Mouse (Mus musculus): ENCODE data around the gene C2cd6.

Gene C2cd6

DNA sequence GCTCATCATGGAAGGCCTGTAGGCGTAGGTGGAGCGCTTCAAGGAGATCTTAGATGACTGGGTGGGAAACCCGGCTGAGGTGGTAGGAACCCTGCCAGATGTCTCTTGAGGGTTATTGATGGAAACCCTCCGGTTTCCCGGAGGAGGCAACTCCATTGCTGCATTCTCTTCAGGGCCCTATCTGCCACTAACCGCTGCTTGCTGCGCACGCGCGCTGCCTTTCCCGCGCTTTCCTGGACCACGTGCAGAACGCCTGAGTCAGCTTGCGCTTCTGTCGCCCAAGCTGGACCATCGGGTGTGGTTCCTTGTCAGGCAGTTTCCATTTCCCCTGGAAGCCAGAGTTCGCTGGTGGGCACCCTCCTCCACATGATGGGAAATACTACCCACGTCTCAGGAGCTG lies at the start of gene C2cd6:
TSS of gene C2cd6 (minus strand) at position 196 of the 400 bp plus-strand sequence.
- DNase-seq (ENCODE audit: low read depth, low spot score) = no peak

DNA sequence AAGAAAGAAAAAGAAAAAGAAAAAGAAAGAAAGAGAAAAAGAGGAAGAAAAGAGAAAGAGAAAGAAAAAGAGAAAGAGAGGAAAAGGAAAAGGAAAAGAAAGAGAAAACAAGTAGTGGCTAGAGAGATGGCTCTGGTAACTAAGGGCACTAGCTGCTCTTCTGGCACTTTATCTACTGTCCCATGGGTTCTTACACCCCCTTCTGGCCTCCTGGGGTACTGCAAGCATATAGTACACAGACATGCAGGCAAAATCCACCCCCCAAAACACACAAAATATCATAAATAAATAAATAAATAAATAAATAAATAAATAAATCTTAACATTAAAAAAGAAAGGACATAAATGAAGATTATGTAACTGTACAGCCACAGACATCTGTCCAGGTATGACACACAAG lies 48.1 kb upstream of the C2cd6 start:
- peak; percentile 82 for DNase-seq (ENCODE audit: low read depth, low spot score)

DNA sequence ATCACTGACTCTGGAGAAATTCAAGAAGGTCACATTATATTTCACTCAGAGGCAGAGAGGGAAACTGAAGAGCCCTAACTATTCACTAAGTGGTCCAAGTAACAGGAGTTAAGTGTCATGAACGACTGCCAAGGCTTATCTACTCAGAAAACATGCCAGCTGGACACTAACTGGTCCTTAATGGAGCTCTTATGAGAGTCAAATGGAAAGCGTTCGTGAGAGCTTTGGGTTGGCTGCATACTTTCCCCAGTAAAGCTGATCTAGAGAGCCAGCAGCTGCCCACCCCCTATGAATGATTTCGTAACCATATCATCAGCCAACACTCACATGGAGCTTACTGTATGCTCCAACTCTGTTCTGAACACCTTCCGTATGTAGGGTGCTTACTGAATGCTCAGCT lies 39.7 kb upstream of the C2cd6 start:
- no peak for DNase-seq (ENCODE audit: low read depth, low spot score)

DNA sequence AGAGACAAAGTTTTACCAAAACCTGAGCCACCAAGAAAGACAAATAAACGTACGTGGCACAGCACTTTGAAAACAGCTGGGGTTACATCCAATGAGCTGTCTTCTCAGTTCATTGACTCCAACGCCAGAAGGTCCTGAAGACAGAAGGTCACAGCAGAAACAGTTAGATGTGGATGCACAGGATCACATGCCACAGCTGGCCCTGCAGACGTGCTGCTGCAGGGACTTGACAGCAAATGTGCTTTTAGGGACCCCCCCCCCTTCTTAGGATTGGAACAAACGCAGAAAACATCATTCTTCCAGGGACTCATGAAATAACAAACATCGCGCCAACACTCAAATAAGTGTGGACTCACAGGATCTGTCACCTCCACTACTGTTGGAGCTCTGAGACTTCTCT lies 34.2 kb upstream of the C2cd6 start:
- no peak for DNase-seq (ENCODE audit: low read depth, low spot score)

DNA sequence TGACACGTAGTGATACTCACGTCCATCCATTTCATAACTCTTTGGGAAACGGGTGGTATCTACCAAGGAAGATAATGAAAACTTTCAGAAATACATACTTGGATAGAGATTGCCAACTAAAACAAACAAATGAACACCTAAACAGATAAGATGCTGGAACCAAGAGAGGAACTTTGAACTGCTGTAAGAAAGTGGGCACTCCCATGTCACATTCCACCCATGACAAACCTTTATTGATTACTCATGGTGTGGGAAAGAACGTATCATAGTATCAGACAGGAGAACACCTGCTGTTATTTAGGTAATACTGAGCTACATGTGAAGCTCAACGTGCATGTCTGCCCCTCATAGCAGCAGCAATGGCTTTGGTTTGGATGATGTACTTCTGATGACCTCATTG lies 30.9 kb upstream of the C2cd6 start:
- no peak for DNase-seq (ENCODE audit: low read depth, low spot score)

DNA sequence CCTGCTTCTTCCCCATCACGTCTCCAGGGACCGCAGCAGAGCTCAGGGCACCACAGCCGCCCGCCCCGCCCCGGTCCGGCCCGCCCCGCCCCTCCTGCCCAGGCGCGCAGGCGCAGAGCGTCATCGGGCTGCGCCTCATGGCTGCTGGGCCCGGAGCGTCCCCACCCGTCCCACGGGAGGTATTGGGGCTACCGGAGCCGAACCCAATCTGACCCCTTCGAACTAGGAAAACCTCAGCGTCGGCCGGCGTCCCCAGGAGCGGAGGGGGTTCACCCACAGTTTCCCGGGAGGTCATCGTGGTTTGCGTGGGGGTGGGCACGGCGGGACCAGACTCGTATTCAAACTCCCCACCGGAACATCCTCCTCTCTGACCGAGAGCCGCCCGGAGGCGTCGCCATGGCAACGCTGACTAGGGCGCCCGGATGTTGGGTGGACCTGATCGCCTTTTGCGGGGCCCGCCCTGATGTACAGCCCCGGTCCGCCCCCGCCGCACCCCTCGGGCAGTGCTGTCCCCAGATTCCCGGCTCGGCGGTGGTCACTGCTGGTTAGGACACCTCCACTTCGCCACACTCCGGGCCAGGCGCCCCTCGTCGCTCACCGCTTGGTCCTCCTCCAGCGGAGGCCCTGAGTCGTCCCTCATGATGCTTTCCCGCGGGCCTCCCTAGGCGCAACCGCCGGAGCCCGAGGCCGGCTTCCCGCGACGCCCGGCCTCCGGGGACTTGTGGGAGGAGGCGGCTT lies 25.2 kb upstream of the C2cd6 start, which contains the start of gene Tmem237:
TSS of gene Tmem237 (minus strand) at position 689 of the 738 bp plus-strand sequence.
- DNase-seq (ENCODE audit: low read depth, low spot score) = peak; percentile 91

DNA sequence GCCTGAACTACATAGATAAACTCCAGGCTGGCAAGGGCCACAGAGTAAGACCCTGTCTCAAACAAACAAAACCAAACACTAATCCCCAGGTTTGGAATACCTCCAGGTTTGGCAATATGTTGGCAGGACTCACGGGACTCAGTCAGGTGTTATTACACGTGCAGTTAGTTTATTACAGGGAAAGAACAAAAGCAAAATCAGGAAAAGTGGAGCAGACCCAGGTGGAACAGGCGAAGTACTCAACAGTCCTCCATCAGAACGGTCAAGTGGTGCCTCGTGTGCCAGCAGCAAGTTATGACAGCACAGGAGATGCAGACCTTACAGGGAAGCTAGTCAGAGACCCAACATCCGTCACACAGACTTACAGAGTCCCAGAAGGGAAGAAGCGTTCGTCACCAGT lies 15.8 kb upstream of the C2cd6 start:
- no peak for DNase-seq (ENCODE audit: low read depth, low spot score)

DNA sequence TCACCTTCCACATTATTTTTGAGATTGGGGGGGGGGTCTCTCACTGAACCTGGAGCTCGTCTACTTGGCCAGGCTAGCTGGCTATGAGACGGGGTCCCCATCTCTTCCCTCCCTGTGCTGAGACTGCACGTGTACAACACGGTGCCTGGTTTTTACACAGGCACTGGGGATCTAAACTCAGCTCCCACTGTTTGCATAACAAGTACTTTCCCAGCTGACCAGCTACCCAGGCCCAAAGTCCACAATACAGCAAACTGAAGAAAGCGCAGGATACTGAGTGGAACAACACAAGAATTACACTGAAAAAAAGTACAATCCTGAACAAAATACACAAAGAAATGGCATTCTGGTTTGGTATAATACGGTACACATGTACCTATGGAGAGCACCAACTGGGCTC lies 7.4 kb upstream of the C2cd6 start:
- no peak for DNase-seq (ENCODE audit: low read depth, low spot score)

DNA sequence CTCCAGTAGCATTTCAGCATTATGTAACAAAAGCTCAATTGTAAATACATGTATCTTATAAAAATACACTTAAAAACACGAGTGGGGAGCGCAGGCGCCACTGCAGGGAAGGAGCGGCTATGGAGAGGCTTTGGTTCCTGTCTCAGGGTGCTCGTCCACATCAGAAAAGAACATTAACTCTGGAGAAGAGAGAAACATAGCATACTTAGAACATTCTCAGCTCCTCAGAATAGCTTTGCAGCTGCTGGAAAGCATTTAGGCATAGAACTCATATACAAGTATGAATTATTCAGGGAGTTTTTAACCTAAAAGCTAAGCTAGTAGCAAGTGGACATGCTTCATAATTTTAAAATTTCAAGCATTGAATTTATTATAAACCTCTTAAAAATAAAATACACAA lies 6.3 kb upstream of the C2cd6 start:
- DNase-seq (ENCODE audit: low read depth, low spot score) = no peak

DNA sequence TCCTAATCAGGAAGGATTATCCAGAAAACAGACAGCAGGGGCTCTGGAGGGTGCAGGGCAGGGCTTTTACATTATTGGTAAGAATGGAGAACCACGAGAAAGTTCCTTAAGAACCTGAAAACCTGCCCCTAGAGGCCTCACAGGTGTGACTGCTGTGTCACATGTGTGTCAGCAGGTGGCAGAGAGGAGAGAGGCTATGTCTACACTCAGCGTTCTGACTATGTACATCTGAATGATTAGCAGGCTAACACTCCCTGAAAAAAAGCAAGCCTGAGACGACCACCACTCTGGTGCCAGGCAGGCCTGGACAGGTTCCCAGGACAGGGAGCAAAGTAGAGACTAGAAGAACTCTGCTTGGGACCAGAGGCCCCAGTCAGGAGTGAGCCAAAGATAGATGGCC lies 23.8 kb downstream of the C2cd6 start:
- DNase-seq (ENCODE audit: low read depth, low spot score) = peak; percentile 56

DNA sequence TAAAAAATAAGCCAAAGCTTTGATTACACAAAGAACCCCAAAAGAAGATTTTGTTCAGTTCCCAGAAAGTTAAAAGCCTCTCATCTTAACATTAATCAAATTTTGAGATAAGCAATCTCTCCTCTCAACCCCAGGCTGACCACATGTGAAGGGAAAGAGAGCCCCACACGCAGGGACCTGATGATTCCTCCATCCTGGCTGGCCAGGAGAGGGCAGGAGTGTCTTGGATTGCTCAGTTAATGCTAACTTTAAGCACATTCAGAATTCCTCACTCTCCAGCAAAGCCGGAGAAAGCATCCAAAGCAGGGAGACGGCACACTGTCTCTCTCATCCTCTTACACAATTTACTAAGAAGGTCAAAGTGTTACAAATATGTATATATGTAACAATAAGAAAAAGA lies 26.7 kb downstream of the C2cd6 start:
- no peak for DNase-seq (ENCODE audit: low read depth, low spot score)

DNA sequence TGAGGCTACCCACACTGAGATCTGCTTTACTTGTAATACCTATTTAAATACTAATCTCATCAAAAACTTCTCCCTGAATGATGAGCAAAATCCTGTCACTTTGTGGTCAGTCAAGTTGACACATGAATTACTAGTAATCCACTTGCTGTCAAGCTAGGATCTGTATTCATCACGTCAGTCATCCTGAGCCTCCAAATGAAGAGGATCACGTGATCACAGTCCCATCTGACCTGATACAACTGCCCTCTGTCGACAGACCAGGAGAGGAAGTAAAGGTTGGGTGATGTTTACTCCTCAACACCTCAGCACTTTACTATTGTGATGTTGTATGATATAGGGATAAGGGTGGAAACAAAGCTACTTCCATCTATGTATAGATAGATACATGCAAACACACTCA lies 31.0 kb downstream of the C2cd6 start:
- DNase-seq (ENCODE audit: low read depth, low spot score) = no peak

DNA sequence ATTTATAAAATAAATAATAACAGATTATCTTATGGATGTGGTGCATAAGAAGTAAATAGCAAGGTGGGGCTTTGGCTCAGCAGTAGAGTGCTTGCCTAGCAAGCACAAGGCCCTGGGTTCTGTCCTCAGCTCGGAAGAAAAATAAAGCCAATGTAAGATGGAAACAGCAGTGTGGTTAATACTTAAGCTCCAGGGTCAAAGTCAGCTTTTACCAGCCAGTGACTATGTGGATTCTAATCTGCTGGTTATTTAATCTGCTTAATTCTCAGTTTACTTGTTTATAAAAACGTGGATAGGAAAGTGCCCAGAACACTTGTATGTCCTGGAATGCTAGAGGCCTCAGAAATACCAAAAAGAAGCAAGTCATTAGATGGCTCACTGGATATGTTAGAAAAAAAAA lies 37.7 kb downstream of the C2cd6 start:
- DNase-seq (ENCODE audit: low read depth, low spot score) = no peak

DNA sequence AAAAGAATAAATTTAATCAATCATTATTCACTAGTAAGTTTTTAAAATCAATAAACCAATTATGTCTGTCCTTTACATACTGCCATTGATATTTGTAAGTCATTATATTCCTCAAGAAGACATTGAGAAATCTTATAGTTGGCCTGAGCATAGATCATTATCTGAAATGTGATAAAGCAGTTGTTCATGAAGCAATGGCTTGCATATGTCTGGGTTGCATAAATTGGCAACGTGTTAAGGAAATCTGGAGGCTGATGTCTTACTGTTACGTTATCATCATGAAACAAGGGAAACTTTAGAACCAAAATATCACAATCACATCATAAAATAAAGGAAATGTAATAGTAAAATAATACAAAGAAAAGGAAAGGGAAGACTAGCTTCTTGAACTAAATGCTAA lies 43.4 kb downstream of the C2cd6 start:
- no peak for DNase-seq (ENCODE audit: low read depth, low spot score)

DNA sequence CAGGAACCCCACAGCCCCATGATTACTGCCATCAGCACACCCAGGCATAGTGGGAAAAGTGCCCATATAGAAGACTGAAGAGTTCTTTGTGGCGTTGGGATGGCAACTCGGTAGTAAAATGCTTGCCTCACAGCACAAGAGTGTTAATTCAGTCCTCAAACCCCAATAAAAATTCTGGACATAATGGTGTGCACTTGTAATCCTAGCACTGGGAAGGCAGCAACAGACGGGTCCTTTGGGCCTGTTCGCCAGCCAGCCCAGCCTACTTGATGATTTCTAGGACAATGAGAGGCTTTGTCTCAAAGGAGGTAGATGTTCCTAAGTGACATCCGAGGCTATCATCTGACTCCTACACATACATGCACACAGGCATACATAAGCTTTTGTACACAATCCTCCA lies 57.0 kb downstream of the C2cd6 start:
- no peak for DNase-seq (ENCODE audit: low read depth, low spot score)

DNA sequence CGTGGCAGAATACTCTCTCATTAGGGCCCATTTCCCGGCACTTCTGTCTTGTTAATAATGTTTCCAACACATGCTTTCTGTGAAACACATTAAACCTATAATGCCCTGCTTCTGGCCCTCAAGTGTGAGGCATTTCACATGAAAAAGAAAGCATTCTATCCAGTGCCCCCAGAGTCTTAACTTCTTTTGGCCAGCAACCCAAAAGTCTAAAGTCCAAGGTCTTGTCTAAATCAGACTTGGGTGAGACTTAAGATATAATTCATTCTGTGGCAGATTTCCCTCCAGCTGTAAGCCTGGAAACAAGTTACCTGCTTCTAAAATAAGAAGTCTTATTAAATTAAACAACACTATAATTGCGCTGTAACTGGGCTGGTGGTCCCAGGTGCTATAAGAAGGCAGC lies 73.1 kb downstream of the C2cd6 start:
- DNase-seq (ENCODE audit: low read depth, low spot score) = no peak

DNA sequence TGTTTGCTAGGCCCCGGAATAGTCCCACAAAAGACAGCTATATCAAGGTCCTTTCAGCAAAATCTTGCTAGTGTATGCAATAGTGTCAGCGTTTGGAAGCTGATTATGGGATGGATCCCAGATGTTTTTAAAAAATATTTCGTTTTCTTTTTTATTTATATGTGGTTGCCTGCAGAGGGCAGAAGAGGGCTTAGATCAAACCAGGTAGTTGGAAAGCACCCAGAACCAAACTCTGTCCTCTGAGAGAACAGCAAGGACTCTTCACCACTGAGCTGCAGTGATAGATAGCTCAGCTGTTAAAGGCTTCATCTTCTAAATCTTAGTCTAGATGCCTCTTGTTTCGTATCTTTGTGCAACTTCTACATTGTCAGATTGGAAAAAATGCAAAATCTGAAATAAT lies 85.5 kb downstream of the C2cd6 start:
- DNase-seq (ENCODE audit: low read depth, low spot score) = peak; percentile 42
